Mouse (Mus musculus) heart, embryonic 13.5 days (tissue): ENCODE data around the gene Sema3e. TPM values are rescaled to one million over a fixed set of nuclear protein-coding genes. Genes with fewer than 3 reads are reported as not detected.

Experiments used
- ATAC-seq: fragments of 200-750 bp; cut with Nextera tagmentation; 2 replicates; pipeline ENCODE4 v1.8.0; 2017; ENCODE audit warnings: moderate TSS enrichment; ENCODE audit not compliant: insufficient number of reproducible peaks, low FRiP score, low TSS enrichment; ENCODE audit errors: extremely low read depth
- H3K27ac ChIP-seq: fragments of 300-500 bp; sonication (generic); replicated peaks from 2 replicates; pipeline ENCODE4 v1.5.1; 2015; ENCODE audit warnings: moderate library complexity, mild to moderate bottlenecking, inconsistent platforms
- H3K27me3 ChIP-seq: fragments of 300-500 bp; sonication (generic); replicated peaks from 2 replicates; pipeline ENCODE4 v1.6.1; 2015; ENCODE audit warnings: mild to moderate bottlenecking, inconsistent platforms
- H3K36me3 ChIP-seq: fragments of 300-500 bp; sonication (generic); 2 replicates; pipeline ENCODE4 v1.6.1; 2015; ENCODE audit warnings: mild to moderate bottlenecking, inconsistent platforms
- H3K4me1 ChIP-seq: fragments of 300-500 bp; sonication (generic); 2 replicates; pipeline ENCODE4 v1.6.1; 2015; ENCODE audit warnings: inconsistent platforms
- H3K4me2 ChIP-seq: fragments of 300-500 bp; sonication (generic); 2 replicates; pipeline ENCODE4 v1.6.1; 2015; ENCODE audit warnings: inconsistent platforms, mild to moderate bottlenecking, moderate library complexity
- H3K4me3 ChIP-seq: fragments of 300-500 bp; sonication (generic); 2 replicates; pipeline ENCODE4 v1.5.1; 2015; ENCODE audit warnings: moderate library complexity, mild to moderate bottlenecking, inconsistent platforms
- H3K9ac ChIP-seq: fragments of 300-500 bp; sonication (generic); 2 replicates; pipeline ENCODE4 v1.6.1; 2015; ENCODE audit warnings: inconsistent platforms, mild to moderate bottlenecking, moderate library complexity
- H3K9me3 ChIP-seq: fragments of 300-500 bp; sonication (generic); 2 replicates; pipeline ENCODE4 v1.6.1; 2016; ENCODE audit warnings: inconsistent platforms
- WGBS: fragments of 180-500 bp; shearing (Covaris S2); methylation state at CpG from one replicate; pipeline ENCODE4 v1.1.7; 2015; ENCODE audit warnings: mixed read lengths; 5-methylcytosine and 5-hydroxymethylcytosine counted together
- polyA plus RNA-seq: library from polyadenylated mRNA; unstranded; fragments of >200 nt; fragmentation: Nextera tagmentation; extraction: Ambion mirVana; gene quantifications from 2 replicates; pipeline ENCODE4 v1.2.1, GENCODE M21; 2015

Gene Sema3e
- polyA plus RNA-seq, 1 experiment from 2014 or later = 1.3 TPM

- ATAC-seq = no peak
- no peak overlapping the region for H3K4me3 ChIP-seq
- H3K4me2 ChIP-seq = no peak overlapping the region
- WGBS = 72% methylated on average over 5 of the region's 5 CpGs
- no peaks in the 10 kb centered on the region for H3K9me3 ChIP-seq
- no peaks in the 10 kb centered on the region for H3K36me3 ChIP-seq
- no peak overlapping the region for H3K27ac ChIP-seq
- H3K27me3 ChIP-seq = no peaks in the 10 kb centered on the region
- no peaks in the 10 kb centered on the region for H3K4me1 ChIP-seq
- H3K9ac ChIP-seq = no peak overlapping the region
Observed at GRCm38 (mm10) chr5:14162579-14162978, 137.5 kb downstream of the Sema3e start.

DNA sequence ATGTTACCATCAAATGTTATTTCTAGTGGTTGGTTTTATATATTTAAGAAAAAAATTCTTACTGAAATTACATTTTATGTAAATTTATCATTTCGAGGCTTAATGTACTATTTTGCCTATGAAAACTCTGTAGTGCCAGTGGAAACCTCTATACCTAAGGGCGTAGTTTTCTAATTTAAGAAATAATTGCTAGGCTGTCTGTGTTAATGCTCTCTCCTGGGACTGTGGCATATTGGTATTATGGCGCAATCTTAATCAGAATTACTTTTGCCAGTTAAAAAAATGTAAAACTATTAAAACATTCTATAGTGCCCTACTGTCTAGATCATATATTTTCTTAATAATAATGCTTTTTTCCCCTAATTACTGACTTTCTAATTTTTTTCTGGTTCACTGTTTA, 138.2 kb downstream of the Sema3e start:
- Histone ChIP-seq H3K27ac (no peak overlapping the region), H3K27me3 (no peaks in the 10 kb centered on the region), H3K36me3 (no peaks in the 10 kb centered on the region), H3K4me2 (no peak overlapping the region), H3K4me3 (no peak overlapping the region), H3K4me1 (no peaks in the 10 kb centered on the region), H3K9ac (no peak overlapping the region), H3K9me3 (no peaks in the 10 kb centered on the region)
- ATAC-seq = no peak
- WGBS = 68% methylated on average over 3 of the region's 3 CpGs

GRCm38 (mm10) chr5:14167776-14168175, 142.7 kb downstream of the Sema3e start:
- Histone ChIP-seq H3K36me3 (no peaks in the 10 kb centered on the region), H3K4me1 (no peaks in the 10 kb centered on the region), H3K27me3 (no peaks in the 10 kb centered on the region), H3K9me3 (no peaks in the 10 kb centered on the region), H3K9ac (no peak overlapping the region), H3K4me2 (no peak overlapping the region), H3K27ac (no peak overlapping the region), H3K4me3 (no peak overlapping the region)
- 57% methylated on average over 3 of the region's 3 CpGs for WGBS
- ATAC-seq = no peak

DNA sequence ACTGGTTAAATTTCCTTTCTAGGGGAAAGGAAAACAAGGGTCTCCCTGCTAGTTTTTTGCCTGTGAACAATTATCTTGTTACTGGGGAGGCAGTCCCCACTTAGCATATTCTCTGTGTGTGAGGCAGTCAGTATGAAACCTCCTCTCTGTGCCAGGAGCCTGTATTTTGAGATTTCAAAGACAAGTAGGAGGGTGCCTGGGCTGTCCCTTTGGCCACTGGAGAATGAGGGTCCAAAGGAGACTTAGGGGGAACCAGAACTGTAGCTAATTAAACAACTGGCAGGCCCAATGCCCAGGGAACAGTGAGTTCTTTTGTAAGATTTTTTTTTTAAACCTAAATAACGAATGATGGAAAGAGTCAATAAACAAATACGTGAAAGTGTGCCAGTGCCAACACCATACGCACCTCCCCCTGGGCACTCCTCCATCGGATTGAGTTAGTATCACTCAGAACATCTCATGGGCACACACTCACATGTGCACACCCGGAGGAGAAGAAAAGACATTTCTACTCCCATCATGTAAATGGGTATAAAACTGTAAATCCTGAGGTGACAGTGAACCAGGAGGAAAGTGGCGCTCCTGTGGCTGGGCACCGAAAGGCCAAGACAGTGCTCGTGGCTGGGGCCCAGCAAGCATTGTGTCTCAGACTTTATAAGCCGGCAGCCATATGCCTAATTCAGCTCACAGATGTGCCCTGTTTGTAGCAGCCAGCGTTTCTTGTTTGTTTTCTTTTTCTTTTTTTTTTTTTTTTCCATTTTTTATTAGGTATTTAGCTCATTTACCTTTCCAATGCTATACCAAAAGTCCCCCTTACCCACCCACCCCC, 148.5 kb downstream of the Sema3e start:
- no peak overlapping the region for H3K9ac ChIP-seq
- no peak for ATAC-seq
- H3K4me2 ChIP-seq = no peak overlapping the region
- no peaks in the 10 kb centered on the region for H3K36me3 ChIP-seq
- WGBS = 83% methylated on average over 10 of the region's 10 CpGs
- no peak overlapping the region for H3K4me3 ChIP-seq
- H3K9me3 ChIP-seq = no peaks in the 10 kb centered on the region
- no peaks in the 10 kb centered on the region for H3K27me3 ChIP-seq
- H3K27ac ChIP-seq = no peak overlapping the region
- no peaks in the 10 kb centered on the region for H3K4me1 ChIP-seq

DNA sequence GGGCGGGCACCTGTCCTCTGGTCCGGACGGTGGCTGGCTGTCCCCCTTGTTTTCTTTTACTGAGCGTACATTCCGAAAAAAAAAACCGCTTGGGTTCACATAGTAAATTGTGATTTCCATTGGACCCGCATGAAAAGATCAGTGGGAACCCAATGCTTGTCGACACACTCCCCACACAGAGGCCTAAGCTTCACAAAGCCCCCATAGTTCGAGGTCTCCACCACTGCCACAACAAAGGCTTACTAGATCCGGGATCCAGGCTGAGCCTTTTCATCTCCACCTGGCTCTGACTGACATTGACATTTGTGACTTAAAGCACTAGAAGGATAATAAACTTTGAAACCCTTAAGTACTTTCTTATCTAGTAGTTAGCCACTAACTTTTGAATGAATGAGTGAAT, 155.5 kb downstream of the Sema3e start:
- Histone ChIP-seq H3K4me2 (no peak overlapping the region), H3K27ac (no peak overlapping the region), H3K4me1 (no peaks in the 10 kb centered on the region), H3K36me3 (no peaks in the 10 kb centered on the region), H3K27me3 (no peaks in the 10 kb centered on the region), H3K4me3 (no peak overlapping the region), H3K9ac (no peak overlapping the region), H3K9me3 (no peaks in the 10 kb centered on the region)
- no peak for ATAC-seq
- 79% methylated on average over 10 of the region's 10 CpGs for WGBS

- Histone ChIP-seq H3K27ac (no peak overlapping the region), H3K9me3 (no peaks in the 10 kb centered on the region), H3K4me1 (no peaks in the 10 kb centered on the region), H3K4me3 (no peak overlapping the region), H3K9ac (no peak overlapping the region), H3K4me2 (no peak overlapping the region), H3K36me3 (no peaks in the 10 kb centered on the region), H3K27me3 (no peaks in the 10 kb centered on the region)
- ATAC-seq = no peak
- 80% methylated on average over 11 of the region's 11 CpGs for WGBS
Observed at GRCm38 (mm10) chr5:14182156-14182555, 157.1 kb downstream of the Sema3e start.

DNA sequence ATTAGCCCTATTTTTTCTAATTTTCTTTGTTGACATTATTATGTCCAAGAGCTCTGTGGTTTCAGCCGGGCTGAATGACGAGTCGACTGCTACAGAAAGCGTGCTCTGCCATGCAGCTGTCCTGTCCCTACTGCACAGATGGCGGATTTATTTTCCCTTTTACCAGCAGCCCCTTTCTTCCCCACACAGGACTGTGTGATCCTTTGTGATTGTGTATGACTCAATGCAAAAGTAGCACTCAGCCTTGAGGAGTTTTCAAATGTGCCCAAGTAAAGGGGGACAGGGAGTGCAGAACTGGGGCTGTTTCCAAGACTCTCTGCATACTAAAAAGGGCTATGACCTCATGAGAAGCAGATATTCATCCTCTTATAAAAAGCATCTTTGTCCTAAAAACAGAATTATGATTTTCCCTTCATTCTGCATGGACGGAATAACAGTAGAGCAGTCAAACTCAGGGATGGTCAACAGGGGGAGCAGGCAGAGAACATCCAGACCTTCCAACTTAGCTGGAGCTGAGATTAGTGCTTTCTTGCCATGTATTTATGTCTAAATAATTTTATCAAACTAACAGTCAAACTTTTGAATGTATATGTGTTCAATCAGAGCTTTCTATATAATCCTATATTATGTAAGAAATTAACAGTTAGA, 170.2 kb downstream of the Sema3e start:
- H3K27me3 ChIP-seq = no peaks in the 10 kb centered on the region
- no peak for ATAC-seq
- 79% methylated on average over 6 of the region's 6 CpGs for WGBS
- no peak overlapping the region for H3K4me2 ChIP-seq
- no peak overlapping the region for H3K27ac ChIP-seq
- H3K4me3 ChIP-seq = no peak overlapping the region
- no peaks in the 10 kb centered on the region for H3K9me3 ChIP-seq
- no peaks in the 10 kb centered on the region for H3K4me1 ChIP-seq
- H3K9ac ChIP-seq = no peak overlapping the region
- no peaks in the 10 kb centered on the region for H3K36me3 ChIP-seq

- Histone ChIP-seq H3K27ac (no peak overlapping the region), H3K4me2 (no peak overlapping the region), H3K27me3 (no peaks in the 10 kb centered on the region), H3K4me1 (no peaks in the 10 kb centered on the region), H3K4me3 (no peak overlapping the region), H3K9me3 (no peaks in the 10 kb centered on the region), H3K36me3 (no peaks in the 10 kb centered on the region), H3K9ac (no peak overlapping the region)
- WGBS = 52% methylated on average over 3 of the region's 3 CpGs
- ATAC-seq = no peak
Observed at GRCm38 (mm10) chr5:14198344-14199040, 173.4 kb downstream of the Sema3e start.

- WGBS = 49% methylated on average over 2 of the region's 2 CpGs
Observed at GRCm38 (mm10) chr5:14206794-14207193, 181.7 kb downstream of the Sema3e start.

GRCm38 (mm10) chr5:14209962-14210361, 184.9 kb downstream of the Sema3e start:
- Histone ChIP-seq H3K4me2 (no peak overlapping the region), H3K27me3 (no peaks in the 10 kb centered on the region), H3K9me3 (no peaks in the 10 kb centered on the region), H3K9ac (no peak overlapping the region), H3K4me3 (no peak overlapping the region), H3K27ac (no peak overlapping the region), H3K36me3 (no peaks in the 10 kb centered on the region), H3K4me1 (no peaks in the 10 kb centered on the region)
- 16% methylated on average over 3 of the region's 3 CpGs for WGBS
- ATAC-seq = no peak

More at GRCm38 (mm10) chr5:14206794-14207193, 181.7 kb downstream of the Sema3e start:
- no peaks in the 10 kb centered on the region for H3K9me3 ChIP-seq
- H3K27ac ChIP-seq = no peak overlapping the region
- no peaks in the 10 kb centered on the region for H3K4me1 ChIP-seq
- H3K9ac ChIP-seq = no peak overlapping the region
- no peak overlapping the region for H3K4me3 ChIP-seq
- H3K36me3 ChIP-seq = no peaks in the 10 kb centered on the region
- no peaks in the 10 kb centered on the region for H3K27me3 ChIP-seq
- ATAC-seq = no peak
- no peak overlapping the region for H3K4me2 ChIP-seq

- 63% methylated on average over 7 of the region's 7 CpGs for WGBS
- no peak for ATAC-seq
- Histone ChIP-seq H3K9ac (no peak overlapping the region), H3K27me3 (no peaks in the 10 kb centered on the region), H3K27ac (no peak overlapping the region), H3K4me2 (no peak overlapping the region), H3K36me3 (no peaks in the 10 kb centered on the region), H3K4me3 (no peak overlapping the region), H3K4me1 (no peaks in the 10 kb centered on the region), H3K9me3 (no peaks in the 10 kb centered on the region)
Observed at GRCm38 (mm10) chr5:14216211-14216610, 191.1 kb downstream of the Sema3e start.
